Mouse (Mus musculus) CH12.LX (cell line): ENCODE measurements around the gene Lrrc8b. TPM values are rescaled to one million over a fixed set of nuclear protein-coding genes. Genes with fewer than 3 reads are reported as not detected.

Experiments
- DNase-seq: peaks from one replicate; pipeline ENCODE4 v3.0.0-alpha.2; 2013; ENCODE audit errors: extremely low read depth
- H3K27ac ChIP-seq: 2 replicates; pipeline ENCODE4 v1.5.1; 2012; ENCODE audit warnings: low read depth, mild to moderate bottlenecking, control low read depth, moderate library complexity; ENCODE audit not compliant: insufficient read depth
- H3K27me3 ChIP-seq: replicated peaks from 2 replicates; pipeline ENCODE3; 2012; ENCODE audit warnings: inconsistent platforms
- H3K36me3 ChIP-seq, 2 experiments: replicated peaks in 1 of 2; 2 replicates each; pipeline versions ENCODE3 to v1.6.1; 2012; ENCODE audit warnings: inconsistent platforms in 1 of 2, low read length in 1 of 2, mild to moderate bottlenecking in 1 of 2, mixed read lengths in 1 of 2, moderate library complexity in 1 of 2; ENCODE audit not compliant: control insufficient read depth in 1 of 2, insufficient read depth in 1 of 2
- H3K4me1 ChIP-seq, 2 experiments: 2 replicates each; pipeline ENCODE4 v1.6.1; 2012; ENCODE audit warnings: inconsistent platforms in 1 of 2, moderate library complexity in 1 of 2; ENCODE audit not compliant: insufficient read depth in 2 of 2, control insufficient read depth in 1 of 2
- H3K4me2 ChIP-seq: 2 replicates; pipeline ENCODE4 v1.6.1; 2012; ENCODE audit warnings: low read depth, mild to moderate bottlenecking, control low read depth; ENCODE audit not compliant: poor library complexity, insufficient read depth, severe bottlenecking
- H3K4me3 ChIP-seq, 3 experiments: fragments of 150-350 bp in 1 of 3; sonication (generic) in 1 of 3; replicated peaks in 1 of 3; 2 replicates each; pipeline versions ENCODE3 to v1.5.1; 2011 to 2012; ENCODE audit warnings: low read depth in 2 of 3, low read length in 2 of 3, mild to moderate bottlenecking in 2 of 3, moderate library complexity in 2 of 3, control low read depth in 1 of 3, improper control_type of control experiment in 1 of 3, inconsistent platforms in 1 of 3, mixed read lengths in 1 of 3; ENCODE audit not compliant: poor library complexity in 1 of 3
- H3K79me2 ChIP-seq: replicated peaks from 2 replicates; pipeline ENCODE4 v1.6.1; 2012; ENCODE audit warnings: mild to moderate bottlenecking, moderate library complexity; ENCODE audit not compliant: control insufficient read depth, poor library complexity, insufficient read depth, severe bottlenecking; ENCODE audit errors: extremely low read depth
- H3K9ac ChIP-seq: 2 replicates; pipeline ENCODE4 v1.6.1; 2012; ENCODE audit warnings: low read depth, mild to moderate bottlenecking, control low read depth, moderate library complexity; ENCODE audit not compliant: insufficient read depth
- H3K9me3 ChIP-seq: replicated peaks from 2 replicates; pipeline ENCODE3; 2012; ENCODE audit warnings: low read length, inconsistent platforms, mixed read lengths
- CHD1 ChIP-seq: IDR thresholded peaks from 2 replicates; pipeline ENCODE4 v1.6.1; 2012; ENCODE audit warnings: low read depth, low read length, improper control_type of control experiment, inconsistent platforms
- CHD2 ChIP-seq: IDR thresholded peaks from 2 replicates; pipeline ENCODE4 v1.6.1; 2011; ENCODE audit warnings: low read length, improper control_type of control experiment
- ELF1 ChIP-seq: IDR thresholded peaks from 2 replicates; pipeline ENCODE4 v1.6.1; 2014; ENCODE audit warnings: low read depth, mild to moderate bottlenecking, inconsistent platforms, low read length, improper control_type of control experiment
- EP300 ChIP-seq: IDR thresholded peaks from 2 replicates; pipeline ENCODE4 v1.6.1; 2011; ENCODE audit warnings: low read length, improper control_type of control experiment
- ETS1 ChIP-seq: conservative IDR thresholded peaks from 2 replicates; pipeline ENCODE4 v1.6.1; 2012; ENCODE audit warnings: low read depth, mild to moderate bottlenecking, inconsistent platforms, low read length, improper control_type of control experiment, moderate library complexity
- HCFC1 ChIP-seq: IDR thresholded peaks from 2 replicates; pipeline ENCODE4 v1.6.1; 2012; ENCODE audit warnings: low read depth, mild to moderate bottlenecking, inconsistent platforms, low read length, improper control_type of control experiment
- JUN ChIP-seq: IDR thresholded peaks from 2 replicates; pipeline ENCODE4 v1.6.1; 2011; ENCODE audit warnings: low read depth, mild to moderate bottlenecking, low read length, improper control_type of control experiment, moderate library complexity; ENCODE audit not compliant: insufficient read depth
- JUND ChIP-seq: conservative IDR thresholded peaks from 2 replicates; pipeline ENCODE4 v1.6.1; 2011; ENCODE audit warnings: low read depth, low read length, improper control_type of control experiment
- KAT2A ChIP-seq: IDR thresholded peaks from 2 replicates; pipeline ENCODE4 v1.6.1; 2012; ENCODE audit warnings: low read length, improper control_type of control experiment, inconsistent platforms; ENCODE audit not compliant: insufficient replicate concordance
- MAFK ChIP-seq: IDR thresholded peaks from 2 replicates; pipeline ENCODE4 v1.6.1; 2011; ENCODE audit warnings: low read length, improper control_type of control experiment; ENCODE audit not compliant: insufficient replicate concordance
- MAX ChIP-seq: IDR thresholded peaks from 2 replicates; pipeline ENCODE4 v1.6.1; 2011; ENCODE audit warnings: low read length, improper control_type of control experiment
- MAZ ChIP-seq: IDR thresholded peaks from 2 replicates; pipeline ENCODE4 v1.6.1; 2012; ENCODE audit warnings: low read depth, mild to moderate bottlenecking, inconsistent platforms, low read length, improper control_type of control experiment, moderate library complexity
- MEF2A ChIP-seq: IDR thresholded peaks from 2 replicates; pipeline ENCODE4 v1.6.1; 2014; ENCODE audit warnings: low read depth, mild to moderate bottlenecking, inconsistent platforms, low read length, improper control_type of control experiment, borderline replicate concordance
- MXI1 ChIP-seq: IDR thresholded peaks from 2 replicates; pipeline ENCODE4 v1.6.1; 2011; ENCODE audit warnings: mild to moderate bottlenecking, low read depth, low read length, improper control_type of control experiment
- MYC ChIP-seq: IDR thresholded peaks from 2 replicates; pipeline ENCODE4 v1.6.1; 2011; ENCODE audit warnings: low read depth, mild to moderate bottlenecking, improper control_type of control experiment, low read length
- NELFE ChIP-seq: IDR thresholded peaks from 2 replicates; pipeline ENCODE4 v1.6.1; 2011; ENCODE audit warnings: low read depth, low read length, improper control_type of control experiment
- PAX5 ChIP-seq: IDR thresholded peaks from 2 replicates; pipeline ENCODE4 v1.6.1; 2012; ENCODE audit warnings: low read length, inconsistent platforms, mixed read lengths
- POLR2A ChIP-seq: IDR thresholded peaks from 2 replicates; pipeline ENCODE4 v1.6.1; 2011; ENCODE audit warnings: low read depth, mild to moderate bottlenecking, improper control_type of control experiment, low read length
- RCOR1 ChIP-seq: conservative IDR thresholded peaks from 2 replicates; pipeline ENCODE4 v1.6.1; 2012; ENCODE audit warnings: low read depth, mild to moderate bottlenecking, inconsistent platforms, low read length, improper control_type of control experiment
- SIN3A ChIP-seq: IDR thresholded peaks from 2 replicates; pipeline ENCODE4 v1.6.1; 2012; ENCODE audit warnings: low read length, improper control_type of control experiment, inconsistent platforms
- SMC3 ChIP-seq: IDR thresholded peaks from 2 replicates; pipeline ENCODE4 v1.6.1; 2011; ENCODE audit warnings: low read depth, low read length, improper control_type of control experiment
- TBP ChIP-seq: conservative IDR thresholded peaks from 2 replicates; pipeline ENCODE4 v1.6.1; 2011; ENCODE audit warnings: low read depth, low read length, improper control_type of control experiment
- USF2 ChIP-seq: conservative IDR thresholded peaks from 2 replicates; pipeline ENCODE4 v1.6.1; 2011; ENCODE audit warnings: low read depth, low read length, improper control_type of control experiment
- ZKSCAN1 ChIP-seq: IDR thresholded peaks from 2 replicates; pipeline ENCODE4 v1.6.1; 2012; ENCODE audit warnings: low read depth, inconsistent platforms, low read length, improper control_type of control experiment, borderline replicate concordance
- ZNF384 ChIP-seq: IDR thresholded peaks from 2 replicates; pipeline ENCODE4 v1.6.1; 2012; ENCODE audit warnings: low read depth, low read length, improper control_type of control experiment, inconsistent platforms
- dilution Hi-C: fragments of 300-500 bp; cut with MboI; formaldehyde crosslinking; loops from 2 replicates; pipeline ENCODE4 v1.14.3; 2020; ENCODE audit warnings: low sequenced_read_pairs; ENCODE audit not compliant: extremely low pct_unique_long_range_greater_than_20kb, extremely low pct_ligation_motif_present
- in situ Hi-C: fragments of 300-500 bp; cut with MboI; formaldehyde crosslinking; loops from 3 replicates; pipeline ENCODE4 v1.14.3; 2019; ENCODE audit warnings: low sequenced_read_pairs, low pct_ligation_motif_present, low pct_unique_long_range_greater_than_20kb, mixed read lengths
- polyA plus RNA-seq: library from polyadenylated mRNA; unstranded; fragments of >175 nt; gene quantifications from 2 replicates; pipeline ENCODE4 v1.2.1, GENCODE M21; 2012; ENCODE audit warnings: low read depth; ENCODE audit not compliant: insufficient read length
- total RNA-seq, 2 experiments: library from RNA; depleted of rRNA; stranded (reverse); fragments of 300-350 nt in 1 of 2; fragments of >200 nt in 1 of 2; gene quantifications; 2 replicates each; pipeline ENCODE4 v1.2.3; 2012 to 2014

Lrrc8b gene
- total and polyA plus RNA-seq, 3 experiments: 0.21 to 0.40 (median 0.40) TPM

DNA sequence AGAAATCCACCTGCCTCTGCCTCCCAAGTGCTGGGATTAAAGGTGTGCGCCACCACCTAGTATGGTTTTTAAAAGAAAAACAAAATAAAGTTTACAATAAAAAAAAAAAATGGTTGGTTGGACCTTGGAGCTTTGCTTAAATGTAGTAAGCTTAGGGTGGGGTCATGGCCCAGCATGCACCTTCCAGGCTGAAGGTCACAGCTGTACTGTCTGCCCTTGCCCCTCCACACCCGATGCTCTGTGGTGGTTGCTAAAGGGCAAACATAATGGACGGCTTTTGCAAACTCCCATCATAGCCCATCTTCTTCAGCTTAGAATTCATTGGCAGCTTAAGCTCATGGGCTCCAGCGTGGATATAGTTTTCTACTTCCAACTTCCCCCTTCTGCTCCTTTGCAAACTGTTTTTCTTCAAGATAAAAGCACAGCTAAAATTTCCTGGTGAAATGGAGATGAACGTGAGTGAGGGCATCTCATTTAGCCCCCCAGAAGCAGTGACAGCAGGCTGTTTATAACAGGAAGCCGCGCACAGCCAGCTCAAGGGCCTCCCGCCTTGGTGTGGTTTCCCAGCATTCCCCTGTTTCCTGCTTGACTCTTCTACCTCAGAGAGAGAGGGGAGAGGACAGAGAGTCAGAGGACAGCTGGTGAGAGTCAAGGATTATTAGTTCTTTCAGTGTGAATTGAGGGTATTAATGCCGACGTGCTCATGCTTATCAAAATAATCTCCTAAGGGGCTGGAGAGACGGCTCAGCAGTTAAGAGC, 27.7 kb downstream of the Lrrc8b start:
- H3K4me3 ChIP-seq: no peak overlapping the region
- TF ChIP-seq ETS1: no peak
- TF ChIP-seq MAZ: no peak
- TF ChIP-seq HCFC1: no peak
- TF ChIP-seq EP300: no peak
- TF ChIP-seq ZNF384: no peak
- TF ChIP-seq ZKSCAN1: no peak
- TF ChIP-seq POLR2A: no peak
- no peak for TF ChIP-seq NELFE
- TF ChIP-seq MEF2A: no peak
- TF ChIP-seq SIN3A: no peak
- TF ChIP-seq CHD1: no peak
- no peak for TF ChIP-seq RCOR1
- no peak for TF ChIP-seq MAFK
- no peak for TF ChIP-seq SMC3
- TF ChIP-seq TBP: no peak
- TF ChIP-seq JUND: no peak
- no peak for TF ChIP-seq KAT2A
- no peak for TF ChIP-seq MAX
- TF ChIP-seq CHD2: no peak
- TF ChIP-seq PAX5: no peak
- dilution Hi-C loops (no loop called here), in situ Hi-C loops (no loop called here)
- H3K4me2 ChIP-seq: no peak overlapping the region
- 0 out of 4 replicates have a peak, but pooled peaks cover 0 to 3% of the 10 kb centered on the region in 2 experiments for H3K4me1 ChIP-seq
- H3K27me3 ChIP-seq: no peaks in the 10 kb centered on the region
- no peaks in the 10 kb centered on the region for H3K79me2 ChIP-seq
- no peak overlapping the region for H3K9ac ChIP-seq
- H3K27ac ChIP-seq: no peak overlapping the region
- no peak for DNase-seq
- no peaks in the 10 kb centered on the region for H3K36me3 ChIP-seq
- no peaks in the 10 kb centered on the region for H3K9me3 ChIP-seq

DNA sequence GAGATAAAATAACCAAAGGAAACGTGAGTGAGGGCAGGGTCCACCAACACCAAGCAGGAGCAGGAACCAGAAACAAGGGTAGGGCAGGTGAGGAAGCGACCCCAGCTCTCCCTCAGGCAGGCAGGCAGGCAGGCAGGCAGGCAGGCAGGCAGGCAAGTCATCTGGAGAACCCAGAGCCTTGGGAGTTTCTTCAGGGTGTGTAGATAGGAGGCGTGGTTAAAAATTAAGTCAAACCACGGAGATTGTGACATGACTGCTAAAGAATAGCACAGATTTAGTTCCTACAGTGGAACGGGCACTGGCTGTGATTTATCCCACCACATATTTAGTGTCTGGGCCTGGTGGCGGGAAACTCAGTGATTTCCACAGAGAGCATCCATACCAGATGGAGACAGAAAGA, 30.1 kb downstream of the Lrrc8b start:
- DNase-seq: no peak
- Histone ChIP-seq H3K27ac (no peak overlapping the region), H3K4me2 (no peak overlapping the region), H3K4me1 (0 out of 4 replicates have a peak, but pooled peaks cover 0 to 3% of the 10 kb centered on the region in 2 experiments), H3K9ac (no peak overlapping the region), H3K9me3 (no peaks in the 10 kb centered on the region), H3K27me3 (no peaks in the 10 kb centered on the region), H3K79me2 (no peaks in the 10 kb centered on the region), H3K36me3 (no peaks in the 10 kb centered on the region), H3K4me3 (no peak overlapping the region)
- dilution Hi-C loops (no loop called here), in situ Hi-C loops (no loop called here)
- TF ChIP-seq JUN (no peak), ETS1 (no peak), CHD2 (no peak), MXI1 (no peak), MAZ (no peak), ELF1 (no peak), MYC (no peak), USF2 (no peak)
